Mouse (Mus musculus) midbrain, postnatal 0 days (tissue): Measurements from ENCODE around the gene Gm20388. TPM values are rescaled to one million over a fixed set of nuclear protein-coding genes. Genes with fewer than 3 reads are reported as not detected.

Experiments used
- ATAC-seq: fragments of 200-750 bp; cut with Nextera tagmentation; 2 replicates; pipeline ENCODE4 v1.8.0; 2017; ENCODE audit warnings: moderate number of reproducible peaks, mild to moderate bottlenecking, moderate TSS enrichment, moderate library complexity; ENCODE audit not compliant: low FRiP score
- DNase-seq: peaks from one replicate; pipeline ENCODE4 v3.0.0-alpha.2; 2015; ENCODE audit warnings: low spot score
- H3K27ac ChIP-seq: fragments of 300-500 bp; sonication (generic); 2 replicates; pipeline ENCODE4 v1.5.1; 2014; ENCODE audit warnings: low read depth, mild to moderate bottlenecking, low read length, mixed read lengths
- H3K27me3 ChIP-seq: fragments of 300-500 bp; sonication (generic); 2 replicates; pipeline ENCODE4 v1.6.1; 2014; ENCODE audit warnings: low read length, control low read depth, mixed read lengths; ENCODE audit not compliant: insufficient read depth
- H3K36me3 ChIP-seq: fragments of 300-500 bp; sonication (generic); 2 replicates; pipeline ENCODE4 v1.6.1; 2014; ENCODE audit warnings: low read length, control low read depth, mixed read lengths; ENCODE audit not compliant: insufficient read depth
- H3K4me1 ChIP-seq: fragments of 300-500 bp; sonication (generic); 2 replicates; pipeline ENCODE4 v1.6.1; 2014; ENCODE audit warnings: mild to moderate bottlenecking, control low read depth, antibody characterized with exemption, low read length, mixed read lengths; ENCODE audit not compliant: insufficient read depth
- H3K4me2 ChIP-seq: fragments of 300-500 bp; sonication (generic); 2 replicates; pipeline ENCODE4 v1.6.1; 2014; ENCODE audit warnings: low read depth, mild to moderate bottlenecking, low read length, mixed read lengths; ENCODE audit not compliant: poor library complexity, severe bottlenecking
- H3K4me3 ChIP-seq: fragments of 300-500 bp; sonication (generic); 2 replicates; pipeline ENCODE4 v1.5.1; 2014; ENCODE audit warnings: low read depth, mild to moderate bottlenecking, low read length, moderate library complexity
- H3K9ac ChIP-seq: fragments of 300-500 bp; sonication (generic); replicated peaks from 2 replicates; pipeline ENCODE4 v1.6.1; 2014; ENCODE audit warnings: mild to moderate bottlenecking, low read length, moderate library complexity, mixed read lengths; ENCODE audit not compliant: poor library complexity, severe bottlenecking
- H3K9me3 ChIP-seq: fragments of 300-500 bp; sonication (generic); 2 replicates; pipeline ENCODE4 v1.6.1; 2016; ENCODE audit warnings: low read length, control low read depth
- CTCF ChIP-seq: IDR thresholded peaks from 2 replicates; pipeline ENCODE4 v1.5.1; 2016; ENCODE audit warnings: antibody characterized with exemption, mild to moderate bottlenecking
- WGBS: fragments of 180-500 bp; shearing (Covaris S2); extraction: QIAGEN DNeasy Blood & Tissue Kit; methylation state at CpG from one replicate; pipeline ENCODE4 v1.1.7; 2014; 5-methylcytosine and 5-hydroxymethylcytosine counted together
- polyA plus RNA-seq: library from polyadenylated mRNA; unstranded; fragments of >200 nt; fragmentation: Nextera tagmentation; extraction: Ambion mirVana; gene quantifications from 2 replicates; pipeline ENCODE4 v1.2.1, GENCODE M21; 2015
- total RNA-seq: library from RNA; depleted of rRNA; stranded (reverse); fragments of >200 nt; gene quantifications from 2 replicates; pipeline ENCODE4 v1.2.3, GENCODE M21; 2014

The Gm20388 gene
- total and polyA plus RNA-seq, 2 experiments from 2014 or later, result 74.2 TPM; not detected in 1

DNA sequence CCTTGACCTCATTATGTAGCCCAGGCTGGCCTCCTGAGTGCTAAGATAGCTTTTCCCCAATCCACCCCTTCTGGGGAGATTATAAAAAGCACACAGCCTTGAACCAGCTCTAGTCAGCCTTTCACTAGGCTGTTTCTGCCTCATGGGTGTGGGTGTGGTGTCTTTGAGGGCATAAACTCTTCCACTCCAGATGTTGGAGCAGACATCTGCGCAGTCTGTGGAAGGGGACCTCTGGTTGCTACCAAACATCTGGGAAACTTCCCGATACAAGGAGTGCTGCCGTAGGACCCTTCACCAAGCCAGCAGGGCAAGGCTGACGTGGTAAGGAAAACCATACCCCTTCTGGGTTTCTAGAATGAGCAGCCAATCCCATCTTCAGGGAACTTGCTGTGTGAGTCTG, 141.3 kb downstream of the Gm20388 start:
- Histone ChIP-seq H3K27me3 (no peaks in the 10 kb centered on the region), H3K36me3 (no peaks in the 10 kb centered on the region), H3K4me1 (no peaks in the 10 kb centered on the region), H3K4me2 (no peak overlapping the region), H3K27ac (no peak overlapping the region), H3K9me3 (no peaks in the 10 kb centered on the region), H3K4me3 (no peak overlapping the region), H3K9ac (no peak overlapping the region)
- no peak for ATAC-seq
- DNase-seq, result no peak
- TF ChIP-seq CTCF, result no peak
- WGBS, result 88% methylated on average over 4 of the region's 4 CpGs

DNA sequence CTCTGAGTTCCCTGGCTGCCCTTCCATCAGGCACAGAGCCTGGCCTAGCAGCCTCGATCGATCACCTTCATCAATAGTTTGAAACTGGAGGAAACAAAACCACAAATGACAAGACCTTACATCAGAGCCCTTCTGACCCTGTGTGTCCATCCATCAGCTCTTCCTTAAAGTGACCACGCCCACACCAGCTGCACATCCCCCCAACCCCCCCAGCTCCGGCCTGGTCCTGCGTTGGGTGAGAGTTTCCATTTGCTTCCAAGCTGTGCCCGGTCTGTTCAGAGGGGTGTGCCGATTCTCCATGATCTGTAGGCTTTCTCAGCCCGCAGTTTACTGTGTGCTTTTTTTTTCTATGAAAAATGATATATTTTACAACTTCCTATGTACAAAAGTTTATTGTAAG, 141.7 kb downstream of the Gm20388 start:
- no peak overlapping the region for H3K4me2 ChIP-seq
- no peak overlapping the region for H3K4me3 ChIP-seq
- H3K27me3 ChIP-seq, result no peaks in the 10 kb centered on the region
- H3K9me3 ChIP-seq, result no peaks in the 10 kb centered on the region
- no peaks in the 10 kb centered on the region for H3K4me1 ChIP-seq
- DNase-seq (no peak), ATAC-seq (no peak)
- WGBS, result 88% methylated on average over 8 of the region's 8 CpGs
- TF ChIP-seq CTCF, result no peak
- H3K9ac ChIP-seq, result no peak overlapping the region
- no peaks in the 10 kb centered on the region for H3K36me3 ChIP-seq
- no peak overlapping the region for H3K27ac ChIP-seq

GRCm38 (mm10) chr8:120054833-120055232, 144.2 kb downstream of the Gm20388 start:
- H3K4me1 ChIP-seq, result no peaks in the 10 kb centered on the region
- no peaks in the 10 kb centered on the region for H3K36me3 ChIP-seq
- H3K4me3 ChIP-seq, result no peak overlapping the region
- H3K4me2 ChIP-seq, result no peak overlapping the region
- no peak for DNase-seq
- H3K9me3 ChIP-seq, result no peaks in the 10 kb centered on the region
- H3K27me3 ChIP-seq, result no peaks in the 10 kb centered on the region
- 81% methylated on average over 3 of the region's 3 CpGs for WGBS
- TF ChIP-seq CTCF, result no peak
- no peak overlapping the region for H3K9ac ChIP-seq
- no peak overlapping the region for H3K27ac ChIP-seq
- ATAC-seq, result no peak

GRCm38 (mm10) chr8:120057078-120057477, 146.4 kb downstream of the Gm20388 start:
- Histone ChIP-seq H3K4me2 (no peak overlapping the region), H3K4me3 (no peak overlapping the region), H3K9me3 (no peaks in the 10 kb centered on the region), H3K36me3 (no peaks in the 10 kb centered on the region), H3K4me1 (no peaks in the 10 kb centered on the region), H3K9ac (no peak overlapping the region), H3K27ac (no peak overlapping the region), H3K27me3 (no peaks in the 10 kb centered on the region)
- ATAC-seq, result no peak
- DNase-seq, result no peak
- 65% methylated on average over 2 of the region's 2 CpGs for WGBS
- no peak for TF ChIP-seq CTCF

DNA sequence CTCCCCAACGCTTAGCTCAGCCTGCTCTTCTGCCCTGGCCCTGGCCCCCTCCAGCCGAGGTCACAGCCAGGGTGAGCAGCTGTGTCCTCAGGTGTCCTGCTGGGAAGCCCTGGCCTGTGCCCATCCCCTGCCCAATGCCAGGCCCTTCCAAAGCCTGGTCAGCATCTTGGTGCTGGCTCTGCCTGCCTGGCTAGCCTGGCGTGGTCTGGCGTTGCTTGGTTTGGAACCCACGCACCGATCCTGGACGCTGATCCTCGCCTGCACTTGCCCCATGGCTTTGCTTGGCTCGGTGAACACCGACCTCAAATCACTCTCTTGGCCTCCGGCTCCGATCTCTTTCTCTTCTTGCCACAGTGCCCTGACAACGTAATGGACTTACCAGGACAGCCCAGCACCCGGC, 152.1 kb downstream of the Gm20388 start:
- 90% methylated on average over 14 of the region's 14 CpGs for WGBS
- no peaks in the 10 kb centered on the region for H3K36me3 ChIP-seq
- TF ChIP-seq CTCF, result no peak
- no peak overlapping the region for H3K4me2 ChIP-seq
- H3K4me3 ChIP-seq, result no peak overlapping the region
- no peak overlapping the region for H3K9ac ChIP-seq
- H3K27ac ChIP-seq, result no peak overlapping the region
- H3K27me3 ChIP-seq, result no peaks in the 10 kb centered on the region
- DNase-seq (no peak), ATAC-seq (no peak)
- no peaks in the 10 kb centered on the region for H3K9me3 ChIP-seq
- H3K4me1 ChIP-seq, result no peaks in the 10 kb centered on the region

DNA sequence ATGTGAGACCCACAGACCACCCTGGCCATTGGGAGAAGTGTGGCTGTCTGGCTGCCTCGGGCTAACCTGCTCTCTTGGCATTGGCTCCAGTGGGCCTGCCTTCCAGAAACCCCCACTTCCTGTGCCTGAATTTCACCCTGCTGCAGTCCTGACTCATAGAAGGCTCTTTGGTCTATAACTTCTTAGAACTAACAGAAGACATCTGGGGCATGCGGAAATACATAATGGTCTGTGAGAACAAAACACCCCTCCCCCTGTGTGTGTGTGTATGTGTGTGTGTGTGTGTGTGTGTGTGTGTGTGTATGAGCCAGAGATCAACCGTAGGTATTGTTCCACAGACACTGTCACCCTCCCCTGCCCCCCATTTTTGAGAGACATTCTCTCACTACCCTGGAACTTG, 152.7 kb downstream of the Gm20388 start:
- Histone ChIP-seq H3K4me1 (no peaks in the 10 kb centered on the region), H3K9ac (no peak overlapping the region), H3K27me3 (no peaks in the 10 kb centered on the region), H3K27ac (no peak overlapping the region), H3K4me2 (no peak overlapping the region), H3K9me3 (no peaks in the 10 kb centered on the region), H3K4me3 (no peak overlapping the region), H3K36me3 (no peaks in the 10 kb centered on the region)
- no peak for DNase-seq
- no peak for TF ChIP-seq CTCF
- 92% methylated on average over 3 of the region's 3 CpGs for WGBS
- no peak for ATAC-seq
